Mouse (Mus musculus) frontal cortex, postnatal 25 days (tissue): ENCODE results near the gene Bmx.

Experiments
- DNase-seq, 2 experiments: peaks; one replicate each; pipeline ENCODE4 v3.0.0; 2022; ENCODE audit warnings: low spot score in 2 of 2

Bmx gene

DNA sequence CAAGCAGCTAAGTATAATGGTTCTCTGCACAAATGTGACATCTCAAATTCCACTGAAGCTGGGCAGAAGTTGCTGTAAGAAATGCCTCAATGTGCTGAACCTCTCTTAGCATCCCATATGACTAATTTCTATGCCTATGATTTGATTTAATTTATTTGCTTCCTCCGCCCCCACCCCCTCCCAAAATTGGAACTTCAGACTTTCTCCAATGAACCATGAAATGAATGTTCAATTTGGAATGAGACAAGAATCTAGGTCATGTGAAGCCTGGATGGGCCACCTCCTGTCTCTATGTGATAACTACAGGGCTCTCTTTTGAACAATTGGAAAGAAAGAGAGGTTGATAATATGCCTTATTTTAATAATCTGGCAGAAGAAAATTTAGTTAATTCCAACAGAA lies 82.7 kb downstream of the Bmx start:
- no peak for DNase-seq

DNA sequence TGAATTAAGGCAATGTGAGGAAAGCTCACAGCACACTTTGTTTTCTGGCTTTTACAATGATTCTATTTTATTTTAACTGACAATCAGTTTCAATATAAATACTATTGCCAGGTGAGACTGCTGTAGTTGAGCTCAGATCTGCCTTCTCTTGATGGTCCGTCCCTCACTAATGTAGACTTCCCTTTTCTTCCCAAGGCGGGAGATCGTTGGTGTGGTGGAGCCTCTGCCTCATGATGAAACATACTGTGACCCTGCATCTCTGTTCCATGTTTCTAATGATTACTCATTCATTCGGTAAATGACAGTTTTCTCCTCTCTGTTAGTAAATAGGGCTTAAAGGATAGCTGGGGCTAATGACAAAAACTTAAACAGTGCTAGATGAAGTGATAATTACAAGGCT lies 84.1 kb downstream of the Bmx start:
- no peak for DNase-seq

DNA sequence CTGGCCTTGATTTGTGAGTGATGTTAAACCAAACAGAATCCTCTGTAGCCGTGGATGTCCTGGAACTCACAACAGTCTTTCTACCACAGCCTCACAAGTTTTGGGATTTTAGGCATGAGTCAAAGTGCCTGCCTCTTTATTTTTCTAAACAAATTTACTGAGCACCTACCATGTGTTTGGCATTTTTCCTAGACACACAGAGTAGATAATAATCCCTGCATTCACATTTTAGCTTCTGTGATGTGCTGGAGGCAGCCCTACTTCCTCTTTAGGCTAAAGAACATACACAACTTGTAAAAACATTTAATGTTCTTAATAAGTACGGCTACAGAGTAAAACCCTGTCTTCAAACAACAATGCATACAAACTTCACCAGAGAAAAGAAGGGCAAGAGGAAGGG lies 87.0 kb downstream of the Bmx start:
- no peak for DNase-seq

DNA sequence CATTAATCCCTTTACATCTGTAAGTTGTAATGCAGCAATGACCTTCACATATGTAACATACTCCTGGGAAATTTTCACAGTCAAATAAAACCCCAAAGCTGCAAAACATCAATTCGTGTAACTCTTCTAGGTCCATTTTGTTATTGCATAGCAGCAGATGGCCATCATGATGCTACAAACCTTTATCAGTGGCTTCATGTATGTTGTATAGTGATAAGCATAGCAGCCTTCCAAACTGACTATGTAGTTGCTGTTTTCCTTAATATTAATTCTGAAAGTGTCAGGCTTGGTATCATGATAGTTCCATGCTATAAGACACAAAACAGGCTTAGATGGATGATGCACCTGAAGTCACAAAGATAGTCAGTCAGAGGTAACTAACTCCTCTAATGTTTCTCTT lies 93.3 kb downstream of the Bmx start:
- DNase-seq = no peak

DNA sequence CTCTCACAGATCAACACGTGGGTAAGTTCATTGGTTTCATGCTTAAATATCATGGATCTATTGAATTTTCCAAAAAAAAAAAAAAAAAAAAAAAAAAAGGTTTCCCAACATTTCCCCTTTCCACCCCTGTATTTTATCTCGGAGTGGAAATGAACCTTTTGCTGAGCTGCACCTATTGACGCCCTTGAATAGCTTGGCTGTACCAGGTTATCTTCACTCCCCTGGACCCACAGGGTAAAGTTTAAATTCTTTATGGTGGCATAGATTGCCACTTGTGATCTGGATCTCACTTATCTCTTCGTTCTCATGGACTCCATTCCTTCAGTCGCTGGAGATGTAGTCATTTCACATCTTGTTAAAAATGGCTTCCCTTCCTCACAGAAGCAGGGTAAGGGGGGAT lies 103.4 kb downstream of the Bmx start:
- no peak for DNase-seq

DNA sequence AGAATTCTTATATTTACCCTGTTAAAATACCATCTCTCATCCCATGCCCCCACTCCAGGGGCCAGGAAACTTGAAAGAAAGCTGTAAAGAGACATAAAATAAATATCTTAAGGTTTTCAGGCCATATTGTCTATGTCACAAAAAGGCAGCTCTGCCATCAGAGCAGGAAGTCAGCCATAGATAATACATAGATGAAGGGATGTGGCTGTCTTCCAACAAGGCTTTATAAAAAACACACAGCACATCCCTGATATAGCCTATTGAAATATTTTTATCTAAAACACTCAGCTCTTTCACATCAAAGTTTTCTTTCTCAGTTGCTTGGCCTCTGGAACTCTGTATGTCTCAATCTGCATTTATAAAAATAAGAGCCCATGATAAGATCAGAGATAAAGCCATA lies 104.4 kb downstream of the Bmx start:
- no peak for DNase-seq

DNA sequence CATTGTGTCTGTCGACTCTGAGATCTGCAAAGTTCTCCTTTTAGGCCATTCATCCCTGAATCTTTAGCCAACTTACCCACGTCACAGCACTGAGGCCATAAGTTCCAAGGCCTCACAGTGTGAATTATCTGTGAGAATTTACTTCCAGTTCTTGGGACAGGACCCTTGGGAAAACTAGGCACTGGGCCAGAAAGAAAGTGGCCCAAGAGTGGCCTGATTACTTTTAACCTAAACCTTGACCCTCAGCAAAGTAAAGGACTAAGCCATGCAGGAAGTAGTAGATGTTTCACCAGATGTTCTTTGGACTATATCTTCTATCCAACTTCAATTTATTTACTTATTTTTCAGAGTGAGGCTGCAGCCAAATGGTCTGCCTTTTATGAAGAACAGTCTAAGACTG lies 105.3 kb downstream of the Bmx start:
- no peak for DNase-seq

DNA sequence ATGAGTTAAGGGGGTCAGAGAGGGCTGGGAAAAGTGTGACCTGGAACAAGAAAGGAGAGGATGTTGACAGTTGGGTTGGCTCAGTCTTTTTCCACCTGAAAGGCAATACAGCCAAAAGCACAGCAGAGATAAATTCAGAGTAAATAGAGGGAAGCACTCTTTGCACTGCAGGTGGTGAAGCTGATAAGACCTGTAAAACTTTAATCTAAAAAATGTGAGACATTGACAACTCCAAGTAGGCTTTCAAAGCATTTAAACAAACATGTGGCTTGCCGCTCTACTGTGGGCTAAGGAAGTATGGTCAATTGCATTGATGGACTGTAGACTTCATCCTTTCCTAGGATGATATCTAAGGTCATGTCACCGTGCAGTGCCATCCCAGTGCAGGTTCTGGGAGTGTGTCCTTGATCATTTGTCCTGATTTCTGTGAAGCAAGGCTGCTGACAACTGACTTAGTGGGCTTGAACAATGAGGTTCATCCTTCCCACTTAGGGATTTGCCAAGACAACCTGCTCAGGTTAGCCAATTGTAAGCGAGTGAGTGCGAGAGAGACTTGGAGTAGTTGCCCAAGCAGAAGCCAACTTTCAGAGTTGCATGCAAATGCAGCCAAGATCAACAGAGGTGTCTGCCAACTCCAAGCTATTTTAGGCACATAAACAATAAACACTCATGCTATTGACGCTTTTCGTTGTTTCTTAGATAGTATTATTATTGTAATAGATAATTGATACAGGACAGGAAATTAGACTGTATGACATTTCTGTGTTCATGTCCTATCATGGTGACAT lies 112.3 kb downstream of the Bmx start:
- DNase-seq = no peak
